Mouse (Mus musculus) liver, postnatal 0 days (tissue): Measurements from ENCODE around the gene Gdf5.

ENCODE experiments used
- CTCF ChIP-seq: sonication (generic); IDR thresholded peaks from 2 replicates; pipeline ENCODE4 v1.5.1; 2016; ENCODE audit warnings: antibody characterized with exemption, low read depth
- EP300 ChIP-seq: IDR thresholded peaks from 2 replicates; pipeline ENCODE4 v1.6.1; 2016; ENCODE audit warnings: antibody characterized with exemption, low read depth, mild to moderate bottlenecking

DNA sequence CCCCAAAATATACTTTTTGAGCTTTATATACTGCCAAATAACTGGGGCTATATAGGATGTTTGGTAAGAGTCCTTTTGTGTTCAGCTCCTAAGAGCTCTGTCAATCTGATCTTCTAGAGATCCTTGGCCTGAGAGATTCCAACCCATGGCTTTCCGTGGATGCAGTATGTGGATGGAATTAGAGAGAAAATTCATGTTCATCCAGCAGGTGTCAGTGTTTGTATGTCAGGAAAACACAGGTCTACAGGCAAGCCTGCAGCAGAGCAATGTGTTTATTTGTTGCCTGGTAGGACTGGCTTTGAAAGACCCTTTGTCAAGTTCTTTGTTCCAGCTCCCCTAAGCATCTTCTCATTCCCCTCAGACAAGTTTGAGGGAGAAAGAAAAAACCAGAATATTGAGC lies 17.8 kb upstream of the Gdf5 start:
- TF ChIP-seq CTCF (peak; percentile 73), EP300 (no peak)
